Mouse (Mus musculus) hindbrain, embryonic 16.5 days (tissue): ENCODE results near the gene Prkag1. TPM values are rescaled to one million over a fixed set of nuclear protein-coding genes. Genes with fewer than 3 reads are reported as not detected.

Experiments
- ATAC-seq: fragments of 200-750 bp; cut with Nextera tagmentation; 2 replicates; pipeline ENCODE4 v1.8.0; 2017; ENCODE audit warnings: moderate TSS enrichment, moderate library complexity
- H3K27ac ChIP-seq: fragments of 300-500 bp; sonication (generic); 2 replicates; pipeline ENCODE4 v1.5.1; 2014; ENCODE audit warnings: low read depth, mild to moderate bottlenecking, control low read depth, low read length, moderate library complexity
- H3K27me3 ChIP-seq: fragments of 300-500 bp; sonication (generic); replicated peaks from 2 replicates; pipeline ENCODE4 v1.6.1; 2014; ENCODE audit warnings: low read length; ENCODE audit not compliant: control insufficient read depth, insufficient read depth
- H3K36me3 ChIP-seq: fragments of 300-500 bp; sonication (generic); 2 replicates; pipeline ENCODE4 v1.6.1; 2014; ENCODE audit warnings: mild to moderate bottlenecking, low read length, moderate library complexity, mixed read lengths; ENCODE audit not compliant: control insufficient read depth, insufficient read depth
- H3K4me1 ChIP-seq: fragments of 300-500 bp; sonication (generic); 2 replicates; pipeline ENCODE4 v1.6.1; 2014; ENCODE audit warnings: low read depth, low read length; ENCODE audit not compliant: control insufficient read depth, insufficient read depth
- H3K4me2 ChIP-seq: fragments of 300-500 bp; sonication (generic); 2 replicates; pipeline ENCODE4 v1.6.1; 2014; ENCODE audit warnings: mild to moderate bottlenecking, low read length, control low read depth, moderate library complexity
- H3K4me3 ChIP-seq: fragments of 300-500 bp; sonication (generic); 2 replicates; pipeline ENCODE4 v1.5.1; 2014; ENCODE audit warnings: mild to moderate bottlenecking, low read length, control low read depth, moderate library complexity
- H3K9ac ChIP-seq: fragments of 300-500 bp; sonication (generic); 2 replicates; pipeline ENCODE4 v1.6.1; 2014; ENCODE audit warnings: low read depth, mild to moderate bottlenecking, control low read depth, low read length, moderate library complexity
- H3K9me3 ChIP-seq: fragments of 300-500 bp; sonication (generic); 2 replicates; pipeline ENCODE4 v1.6.1; 2014; ENCODE audit warnings: mild to moderate bottlenecking, low read length, moderate library complexity; ENCODE audit not compliant: control insufficient read depth
- WGBS: fragments of 180-500 bp; shearing (Covaris S2); extraction: QIAGEN DNeasy Blood & Tissue Kit; methylation state at CpG from one replicate; pipeline ENCODE4 v1.1.7; 2014; 5-methylcytosine and 5-hydroxymethylcytosine counted together
- polyA plus RNA-seq: library from polyadenylated mRNA; unstranded; fragments of >200 nt; fragmentation: Nextera tagmentation; extraction: Ambion mirVana; gene quantifications from 2 replicates; pipeline ENCODE4 v1.2.1, GENCODE M21; 2015

The Prkag1 gene
- polyA plus RNA-seq, 1 experiment from 2014 or later: 72.5 TPM

- Histone ChIP-seq H3K4me3 (peak overlapping the region; percentile 39), H3K4me1 (peaks cover 6% of the 10 kb centered on the region; the same call in 1 of the 2 replicates), H3K9ac (no peak overlapping the region), H3K9me3 (no peaks in the 10 kb centered on the region), H3K36me3 (no peaks in the 10 kb centered on the region), H3K4me2 (peak overlapping the region; percentile 59), H3K27me3 (peaks cover 58% of the 10 kb centered on the region), H3K27ac (no peak overlapping the region)
- 10% methylated on average over 12 of the region's 12 CpGs for WGBS
- no peak for ATAC-seq
These were observed 59.4 kb downstream of the Prkag1 start for GRCm38 (mm10) chr15:98771813-98772425.

- 21% methylated on average over 5 of the region's 5 CpGs for WGBS
- Histone ChIP-seq H3K4me1 (peaks cover 10% of the 10 kb centered on the region; the same call in 1 of the 2 replicates), H3K9ac (no peak overlapping the region), H3K9me3 (no peaks in the 10 kb centered on the region), H3K4me2 (no peak overlapping the region), H3K4me3 (no peak overlapping the region), H3K27ac (no peak overlapping the region), H3K27me3 (peaks cover 24% of the 10 kb centered on the region), H3K36me3 (no peaks in the 10 kb centered on the region)
- no peak for ATAC-seq
These were observed 63.1 kb downstream of the Prkag1 start for GRCm38 (mm10) chr15:98768259-98768658.

DNA sequence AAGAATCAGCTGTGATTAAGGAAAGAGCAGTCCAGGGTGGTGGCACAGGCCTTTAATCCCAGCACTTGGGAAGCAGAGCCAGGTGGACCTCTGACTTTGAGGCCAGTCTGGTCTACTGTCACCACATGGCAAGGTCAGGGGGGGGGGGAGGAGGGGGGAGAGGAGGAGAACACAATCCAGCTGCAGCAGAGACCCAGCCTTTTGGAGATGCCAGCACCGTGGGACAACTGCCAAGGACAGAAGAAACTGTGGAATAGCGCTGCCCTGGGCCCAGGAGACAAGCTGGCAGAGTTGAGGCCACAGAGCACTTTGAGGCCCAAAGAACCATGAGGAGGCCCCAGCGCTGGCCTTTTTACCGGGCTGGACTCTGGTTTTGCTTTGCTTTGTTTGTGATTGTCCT is 65.4 kb downstream of the Prkag1 start:
- H3K36me3 ChIP-seq: no peaks in the 10 kb centered on the region
- WGBS: 65% methylated on average over 4 of the region's 4 CpGs
- no peaks in the 10 kb centered on the region for H3K9me3 ChIP-seq
- peaks cover 10% of the 10 kb centered on the region for H3K27me3 ChIP-seq
- no peak overlapping the region for H3K4me2 ChIP-seq
- H3K4me3 ChIP-seq: no peak overlapping the region
- no peak overlapping the region for H3K9ac ChIP-seq
- peaks cover 15% of the 10 kb centered on the region for H3K4me1 ChIP-seq
- no peak for ATAC-seq
- no peak overlapping the region for H3K27ac ChIP-seq

Other genes with a start within 250 kb of the Prkag1 start
- gene Adcy6, start 221.4 kb downstream of the Prkag1 start, polyA plus RNA-seq: 9.1 and 10.1 TPM in 2 replicates
- gene Cacnb3, start 200.7 kb downstream of the Prkag1 start, polyA plus RNA-seq: 129 and 141 TPM in 2 replicates
- gene Ddx23, start 168.6 kb downstream of the Prkag1 start, polyA plus RNA-seq: 17.8 and 19.7 TPM in 2 replicates
- 12.6 and 16.7 TPM in 2 replicates for gene Rnd1, start 154.1 kb downstream of the Prkag1 start, polyA plus RNA-seq
- gene Ccdc65, start 123.3 kb downstream of the Prkag1 start, polyA plus RNA-seq: 7.9 and 9.0 TPM in 2 replicates
- 6.3 and 8.9 TPM in 2 replicates for gene Fkbp11, start 103.3 kb downstream of the Prkag1 start, polyA plus RNA-seq
- gene Arf3, start 68.3 kb downstream of the Prkag1 start, polyA plus RNA-seq: 107 TPM in 2 replicates
- gene Wnt10b, start 53.4 kb downstream of the Prkag1 start, polyA plus RNA-seq: 0.06 TPM in 1 of 2 replicates, not detected in the other
- 1.2 and 2.3 TPM in 2 replicates for gene Wnt1, start 41.7 kb downstream of the Prkag1 start, polyA plus RNA-seq
- 0.30 and 0.31 TPM in 2 replicates for gene Ddn, start 22.0 kb downstream of the Prkag1 start, polyA plus RNA-seq
- gene Kmt2d, start 39.7 kb upstream of the Prkag1 start, polyA plus RNA-seq: 8.8 and 9.3 TPM in 2 replicates
- gene Rhebl1, start 63.0 kb upstream of the Prkag1 start, polyA plus RNA-seq: 31.4 and 33.4 TPM in 2 replicates
- gene Dhh, start 67.0 kb upstream of the Prkag1 start, polyA plus RNA-seq: 1.3 and 2.1 TPM in 2 replicates
- 25.9 and 27.0 TPM in 2 replicates for gene Lmbr1l, start 86.7 kb upstream of the Prkag1 start, polyA plus RNA-seq
- 1,672 and 1,683 TPM in 2 replicates for gene Tuba1b, start 103.0 kb upstream of the Prkag1 start, polyA plus RNA-seq
- gene Gm49450, start 122.0 kb upstream of the Prkag1 start, polyA plus RNA-seq: not detected in 2 replicates
- gene Tuba1a, start 122.2 kb upstream of the Prkag1 start, polyA plus RNA-seq: 15,480 and 15,543 TPM in 2 replicates
- 20.8 and 23.3 TPM in 2 replicates for gene Tuba1c, start 198.4 kb upstream of the Prkag1 start, polyA plus RNA-seq
- gene Prph, start 223.7 kb upstream of the Prkag1 start, polyA plus RNA-seq: 52.8 and 81.8 TPM in 2 replicates
- gene Troap, start 243.1 kb upstream of the Prkag1 start, polyA plus RNA-seq: 5.6 and 8.7 TPM in 2 replicates